Mouse (Mus musculus) liver, embryonic 14.5 days (tissue): ENCODE results near the gene Prkn. TPM values are rescaled to one million over a fixed set of nuclear protein-coding genes. Genes with fewer than 3 reads are reported as not detected.

Source experiments
- ATAC-seq: fragments of 200-750 bp; cut with Nextera tagmentation; 2 replicates; pipeline ENCODE4 v1.8.0; 2017; ENCODE audit warnings: moderate number of reproducible peaks, mild to moderate bottlenecking, moderate library complexity; ENCODE audit not compliant: insufficient read depth
- DNase-seq, 3 experiments: peaks; one replicate each; pipeline ENCODE4 v3.0.0-alpha.2; 2012 to 2013; ENCODE audit warnings: low read depth in 3 of 3, low spot score in 3 of 3
- H3K27ac ChIP-seq: fragments of 300-500 bp; sonication (generic); 2 replicates; pipeline ENCODE4 v1.5.1; 2014; ENCODE audit warnings: moderate library complexity, mild to moderate bottlenecking, control low read depth, inconsistent platforms
- H3K27me3 ChIP-seq: fragments of 300-500 bp; sonication (generic); 2 replicates; pipeline ENCODE4 v1.6.1; 2014; ENCODE audit warnings: mild to moderate bottlenecking, low read length, moderate library complexity; ENCODE audit not compliant: control insufficient read depth, insufficient read depth
- H3K36me3 ChIP-seq: fragments of 300-500 bp; sonication (generic); replicated peaks from 2 replicates; pipeline ENCODE4 v1.6.1; 2014; ENCODE audit warnings: low read depth; ENCODE audit not compliant: control insufficient read depth, insufficient read depth
- H3K4me1 ChIP-seq, 2 experiments: fragments of 200-500 bp in 1 of 2; fragments of 300-500 bp in 1 of 2; sonication (generic) in 1 of 2; replicated peaks; 2 replicates each; pipeline ENCODE4 v1.6.1; 2012 to 2014; ENCODE audit warnings: antibody characterized with exemption in 1 of 2, inconsistent platforms in 1 of 2, low read length in 1 of 2; ENCODE audit not compliant: control insufficient read depth in 2 of 2, insufficient read depth in 2 of 2
- H3K4me2 ChIP-seq: fragments of 300-500 bp; sonication (generic); 2 replicates; pipeline ENCODE4 v1.6.1; 2014; ENCODE audit warnings: low read depth, mild to moderate bottlenecking, control low read depth, moderate library complexity
- H3K4me3 ChIP-seq, 2 experiments: fragments of 200-500 bp in 1 of 2; fragments of 300-500 bp in 1 of 2; sonication (generic) in 1 of 2; 2 replicates each; pipeline ENCODE4 v1.5.1; 2012 to 2014; ENCODE audit warnings: low read depth in 2 of 2, low read length in 2 of 2, mild to moderate bottlenecking in 2 of 2, control low read depth in 1 of 2, inconsistent platforms in 1 of 2, moderate library complexity in 1 of 2; ENCODE audit not compliant: insufficient read depth in 1 of 2
- H3K9ac ChIP-seq: fragments of 300-500 bp; sonication (generic); replicated peaks from 2 replicates; pipeline ENCODE4 v1.6.1; 2014; ENCODE audit warnings: mild to moderate bottlenecking, control low read depth, moderate library complexity
- H3K9me3 ChIP-seq: fragments of 300-500 bp; sonication (generic); 2 replicates; pipeline ENCODE4 v1.6.1; 2016; ENCODE audit warnings: low read length, mixed read lengths; ENCODE audit not compliant: control insufficient read depth
- CTCF ChIP-seq: IDR thresholded peaks from 2 replicates; pipeline ENCODE4 v1.5.1; 2016; ENCODE audit warnings: antibody characterized with exemption, low read depth, control low read depth
- EP300 ChIP-seq: IDR thresholded peaks from 2 replicates; pipeline ENCODE4 v1.6.1; 2016; ENCODE audit warnings: antibody characterized with exemption, low read depth
- WGBS: fragments of 180-500 bp; shearing (Covaris S2); extraction: QIAGEN DNeasy Blood & Tissue Kit; methylation state at CpG from one replicate; pipeline ENCODE4 v1.1.7; 2014; ENCODE audit not compliant: insufficient replicate concordance; 5-methylcytosine and 5-hydroxymethylcytosine counted together
- polyA plus RNA-seq, 2 experiments: library from polyadenylated mRNA; depleted of rRNA in 1 of 2; stranded (reverse) in 1 of 2; unstranded in 1 of 2; fragments of >200 nt; fragmentation: Nextera tagmentation in 1 of 2; extraction: Ambion mirVana in 1 of 2; gene quantifications; 2 replicates each; pipeline versions ENCODE4 v1.2.1 to v1.2.3; 2012 to 2014

The Prkn gene
- polyA plus RNA-seq, 2 experiments, result 0.17 to 0.61 TPM

- Histone ChIP-seq H3K4me1 (no peaks in the 10 kb centered on the region), H3K9ac (no peak overlapping the region), H3K36me3 (no peaks in the 10 kb centered on the region), H3K27me3 (no peaks in the 10 kb centered on the region), H3K4me2 (no peak overlapping the region), H3K9me3 (no peaks in the 10 kb centered on the region), H3K4me3 (no peak overlapping the region), H3K27ac (no peak overlapping the region)
- WGBS, result 55% methylated on average over 7 of the region's 7 CpGs
- ATAC-seq (no peak), DNase-seq (no peak)
- TF ChIP-seq CTCF (no peak), EP300 (no peak)
These were observed 479.6 kb downstream of the Prkn start for GRCm38 (mm10) chr17:11319666-11320360.

- no peak overlapping the region for H3K27ac ChIP-seq
- no peak for ATAC-seq
- H3K9ac ChIP-seq, result no peak overlapping the region
- H3K27me3 ChIP-seq, result no peaks in the 10 kb centered on the region
- no peak overlapping the region for H3K4me2 ChIP-seq
- H3K36me3 ChIP-seq, result no peaks in the 10 kb centered on the region
- no peaks in the 10 kb centered on the region for H3K9me3 ChIP-seq
- 61% methylated on average over 8 of the region's 8 CpGs for WGBS
- no peaks in the 10 kb centered on the region for H3K4me1 ChIP-seq
- no peak overlapping the region for H3K4me3 ChIP-seq
- DNase-seq, result no peak
- TF ChIP-seq EP300, result no peak
- no peak for TF ChIP-seq CTCF
These were observed 491.9 kb downstream of the Prkn start for GRCm38 (mm10) chr17:11332081-11332480.

- Histone ChIP-seq H3K4me1 (no peaks in the 10 kb centered on the region), H3K4me3 (no peak overlapping the region), H3K27me3 (no peaks in the 10 kb centered on the region), H3K9ac (no peak overlapping the region), H3K4me2 (no peak overlapping the region), H3K36me3 (no peaks in the 10 kb centered on the region), H3K27ac (no peak overlapping the region), H3K9me3 (no peaks in the 10 kb centered on the region)
- WGBS, result 68% methylated on average over 3 of the region's 3 CpGs
- no peak for ATAC-seq
- DNase-seq, result no peak
- TF ChIP-seq CTCF, result no peak
- no peak for TF ChIP-seq EP300
These were observed 493.6 kb downstream of the Prkn start for GRCm38 (mm10) chr17:11333741-11334140.

GRCm38 (mm10) chr17:11336156-11336555 is 496.0 kb downstream of the Prkn start:
- no peak for ATAC-seq
- WGBS, result 46% methylated on average over 1 of the region's 1 CpGs

GRCm38 (mm10) chr17:11340368-11340767 is 500.2 kb downstream of the Prkn start:
- ATAC-seq (no peak; the same call in 1 of the 2 replicates), DNase-seq (no peak)
- Histone ChIP-seq H3K4me3 (no peak overlapping the region), H3K27ac (no peak overlapping the region), H3K9me3 (no peaks in the 10 kb centered on the region), H3K36me3 (no peaks in the 10 kb centered on the region), H3K27me3 (no peaks in the 10 kb centered on the region), H3K4me2 (no peak overlapping the region), H3K4me1 (no peaks in the 10 kb centered on the region), H3K9ac (no peak overlapping the region)
- WGBS, result 31% methylated on average over 4 of the region's 4 CpGs
- TF ChIP-seq CTCF (no peak), EP300 (peak; percentile 42)

More at GRCm38 (mm10) chr17:11336156-11336555, 496.0 kb downstream of the Prkn start:
- Histone ChIP-seq H3K9me3 (no peaks in the 10 kb centered on the region), H3K36me3 (no peaks in the 10 kb centered on the region), H3K9ac (no peak overlapping the region), H3K27me3 (no peaks in the 10 kb centered on the region), H3K4me3 (no peak overlapping the region), H3K4me2 (no peak overlapping the region), H3K27ac (no peak overlapping the region), H3K4me1 (no peaks in the 10 kb centered on the region)
- no peak for TF ChIP-seq EP300
- TF ChIP-seq CTCF, result no peak
- DNase-seq, result no peak
